In the genomic region with DNA sequence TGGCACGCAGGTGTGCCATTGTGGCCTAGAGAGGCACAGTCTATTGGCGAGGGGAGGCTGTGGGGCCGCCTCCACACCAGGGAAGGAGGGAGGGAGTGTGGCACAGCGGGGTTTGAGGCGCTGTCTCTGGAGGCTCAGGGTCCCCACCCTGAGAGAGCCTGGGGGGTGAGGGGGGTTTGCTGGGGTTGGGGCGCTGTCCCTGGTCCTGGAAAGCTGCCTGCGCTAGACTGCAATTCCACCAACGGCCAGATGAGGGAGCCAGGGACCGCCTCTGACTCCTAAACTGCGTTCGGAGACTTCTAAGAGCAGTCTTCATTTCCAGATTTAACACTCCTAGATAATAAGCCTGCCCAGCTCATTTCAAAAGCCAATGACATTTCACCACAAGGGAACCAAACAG, we compare ENCODE assay signal across 8 mouse cellular contexts. TPM values are rescaled to one million over a fixed set of nuclear protein-coding genes. Genes with fewer than 3 reads are reported as not detected.
DNase-seq lines count a peak whose midpoint lies in the region.

No protein-coding gene starts in this region.

- intact Hi-C loops in gastrocnemius, postnatal 14 days (cut with DNase I; ENCODE audit: low total_unique reads) = loop anchor here (2.0 to 10.0 kb wide), 2 partner anchors 45 to 159 kb away; no protein-coding TSS in a partner anchor

- DNase-seq in B cell, adult 2 months = peak; percentile 82 to 84
- peak; percentile 80 for DNase-seq in MN1 (ENCODE audit: low spot score)
- peak; percentile 92 to 93 for DNase-seq in cerebellum, postnatal 25 days
- DNase-seq in gastrocnemius, postnatal 14 days = peak; percentile 59
- peak; percentile 70 to 80 for DNase-seq in kidney, postnatal 25 days
- DNase-seq in lung, postnatal 14 days = peak; percentile 80
- DNase-seq in retina, postnatal 1 day = peak; percentile 83
- DNase-seq in urinary bladder, postnatal 25 days (ENCODE audit: low spot score) = peak; percentile 68

RNA-seq across cellular contexts. Expression of gene Rap1gap, which starts 11.5 kb away (rescaled TPM):
- 1 to 10 TPM; 4.1 to 4.8 TPM for total RNA-seq in gastrocnemius, postnatal 14 days (2021)

Comparison
In these comparisons a context has a peak if more than half of its experiments do, and no peak if none do; other contexts are left out.
1. Peak in every context shown above with its lines: DNase-seq.